Mouse (Mus musculus) kidney, postnatal 14 days (tissue): ENCODE data around the gene Pramel4.
"Not testable (repeated sequence)": the region's sequence is repeated elsewhere in the genome, so short reads cannot be mapped to it uniquely, and the experiment has no call there.

Experiments used
- DNase-seq: peaks from one replicate; pipeline ENCODE4 v3.0.0; 2022; ENCODE audit warnings: mixed read lengths

Pramel4 gene

GRCm38 (mm10) chr4:144058826-144059225 is at the start of gene Pramel4:
Pramel4 (plus strand) TSS chr4:144059126.
- not testable (repeated sequence) for DNase-seq

- DNase-seq: not testable (repeated sequence)
Observed at GRCm38 (mm10) chr4:144106174-144106573, 47.2 kb downstream of the Pramel4 start, which contains the start of gene Gm13102. Gm13102 (plus strand) TSS chr4:144106474.
